Mouse (Mus musculus) C2C12 (cell line): ENCODE measurements around the gene Zfp462. TPM values are rescaled to one million over a fixed set of nuclear protein-coding genes. Genes with fewer than 3 reads are reported as not detected.

Source experiments
- H3K27me3 ChIP-seq: one replicate; pipeline ENCODE4 v1.6.1; 2011; ENCODE audit not compliant: control insufficient read depth, insufficient read depth, insufficient read length
- H3K36me3 ChIP-seq: one replicate; pipeline ENCODE4 v1.6.1; 2011; ENCODE audit not compliant: control insufficient read depth, insufficient read depth
- H3K4me3 ChIP-seq: one replicate; pipeline ENCODE4 v1.5.1; 2011; ENCODE audit warnings: mild to moderate bottlenecking, control low read depth; ENCODE audit not compliant: poor library complexity, insufficient read depth, severe bottlenecking
- H3K79me2 ChIP-seq: one replicate; pipeline ENCODE4 v1.6.1; 2011; ENCODE audit not compliant: control insufficient read depth, insufficient read depth
- H3K79me3 ChIP-seq: one replicate; pipeline ENCODE4 v1.6.1; 2011; ENCODE audit warnings: low read depth, control low read depth
- H3ac ChIP-seq: one replicate; pipeline ENCODE3; 2011; ENCODE audit warnings: low read depth; ENCODE audit not compliant: control insufficient read depth, insufficient read length
- CEBPB ChIP-seq: IDR thresholded peaks from one replicate; pipeline ENCODE4 v1.6.1; 2011; ENCODE audit warnings: low read depth, mild to moderate bottlenecking, control low read depth, moderate library complexity
- CTCF ChIP-seq: IDR thresholded peaks from one replicate; pipeline ENCODE4 v1.5.1; 2011; ENCODE audit not compliant: control insufficient read depth, insufficient read depth, insufficient read length
- FOSL1 ChIP-seq: IDR thresholded peaks from one replicate; pipeline ENCODE4 v1.8.0; 2011; ENCODE audit warnings: mild to moderate bottlenecking, low read length; ENCODE audit not compliant: poor library complexity, insufficient read depth, severe bottlenecking
- MAX ChIP-seq: IDR thresholded peaks from one replicate; pipeline ENCODE4 v1.6.1; 2011; ENCODE audit warnings: mild to moderate bottlenecking, control low read depth
- MYOD1 ChIP-seq: IDR thresholded peaks from one replicate; pipeline ENCODE4 v1.6.1; 2011; ENCODE audit warnings: low read depth; ENCODE audit not compliant: control insufficient read depth, insufficient read length
- MYOG ChIP-seq: IDR thresholded peaks from one replicate; pipeline ENCODE4 v1.6.1; 2011; ENCODE audit not compliant: control insufficient read depth, insufficient read length; ENCODE audit errors: extremely low read depth
- USF1 ChIP-seq: IDR thresholded peaks from one replicate; pipeline ENCODE4 v1.6.1; 2011; ENCODE audit warnings: low read depth, mild to moderate bottlenecking, control low read depth, moderate library complexity
- polyA plus RNA-seq: library from polyadenylated mRNA; unstranded; fragments of >200 nt; fragmentation: generic; extraction: Trizol; gene quantifications from one replicate; pipeline ENCODE4 v1.2.1, GENCODE M21; 2012; ENCODE audit warnings: missing spikeins

Zfp462 gene
- polyA plus RNA-seq, 1 experiment, result 6.3 TPM

GRCm38 (mm10) chr4:55005521-55005969 is 60.7 kb downstream of the Zfp462 start:
- no peak overlapping the region for H3K4me3 ChIP-seq
- H3ac ChIP-seq, result no peak overlapping the region
- H3K27me3 ChIP-seq, result no peaks in the 10 kb centered on the region
- H3K36me3 ChIP-seq, result peaks cover 45% of the 10 kb centered on the region
- peaks cover 8% of the 10 kb centered on the region for H3K79me2 ChIP-seq
- H3K79me3 ChIP-seq, result peaks cover 2% of the 10 kb centered on the region
- TF ChIP-seq MYOD1 (no peak), MAX (no peak), MYOG (no peak), CEBPB (no peak), FOSL1 (no peak), USF1 (no peak), CTCF (no peak)

- H3K27me3 ChIP-seq, result no peaks in the 10 kb centered on the region
- peaks cover 2% of the 10 kb centered on the region for H3K79me3 ChIP-seq
- H3ac ChIP-seq, result no peak overlapping the region
- H3K79me2 ChIP-seq, result peaks cover 8% of the 10 kb centered on the region
- no peak overlapping the region for H3K4me3 ChIP-seq
- no peak for TF ChIP-seq USF1
- peaks cover 49% of the 10 kb centered on the region for H3K36me3 ChIP-seq
Measured at GRCm38 (mm10) chr4:55006024-55006423, 61.2 kb downstream of the Zfp462 start.

- Histone ChIP-seq H3K4me3 (no peak overlapping the region), H3K79me3 (peaks cover 2% of the 10 kb centered on the region), H3K36me3 (peaks cover 67% of the 10 kb centered on the region), H3K79me2 (peaks cover 8% of the 10 kb centered on the region), H3K27me3 (no peaks in the 10 kb centered on the region), H3ac (no peak overlapping the region)
- TF ChIP-seq USF1, result no peak
- TF ChIP-seq MYOD1, result no peak
- TF ChIP-seq CTCF, result no peak
- TF ChIP-seq FOSL1, result no peak
- no peak for TF ChIP-seq MAX
- TF ChIP-seq MYOG, result no peak
- TF ChIP-seq CEBPB, result no peak
Measured at GRCm38 (mm10) chr4:55008616-55009015, 63.8 kb downstream of the Zfp462 start.

GRCm38 (mm10) chr4:55011391-55011790 is 66.5 kb downstream of the Zfp462 start:
- Histone ChIP-seq H3ac (no peak overlapping the region), H3K4me3 (no peak overlapping the region), H3K36me3 (peaks cover 81% of the 10 kb centered on the region), H3K79me2 (no peaks in the 10 kb centered on the region), H3K27me3 (no peaks in the 10 kb centered on the region), H3K79me3 (no peaks in the 10 kb centered on the region)
- TF ChIP-seq CEBPB, result no peak
- TF ChIP-seq MYOD1, result no peak
- no peak for TF ChIP-seq MYOG

GRCm38 (mm10) chr4:55013563-55014248 is 68.9 kb downstream of the Zfp462 start:
- H3K4me3 ChIP-seq, result no peak overlapping the region
- no peaks in the 10 kb centered on the region for H3K27me3 ChIP-seq
- peaks cover 81% of the 10 kb centered on the region for H3K36me3 ChIP-seq
- H3K79me2 ChIP-seq, result no peaks in the 10 kb centered on the region
- H3ac ChIP-seq, result no peak overlapping the region
- H3K79me3 ChIP-seq, result no peaks in the 10 kb centered on the region
- no peak for TF ChIP-seq MYOD1
- no peak for TF ChIP-seq CTCF
- TF ChIP-seq MAX, result no peak
- TF ChIP-seq FOSL1, result no peak
- TF ChIP-seq CEBPB, result no peak
- TF ChIP-seq MYOG, result no peak
- no peak for TF ChIP-seq USF1

- no peak for TF ChIP-seq MYOD1
- no peak for TF ChIP-seq CTCF
- TF ChIP-seq MYOG, result no peak
- no peak for TF ChIP-seq FOSL1
- TF ChIP-seq CEBPB, result no peak
- TF ChIP-seq USF1, result no peak
- no peak for TF ChIP-seq MAX
- H3K36me3 ChIP-seq, result peaks cover 76% of the 10 kb centered on the region
- H3K79me2 ChIP-seq, result no peaks in the 10 kb centered on the region
- H3ac ChIP-seq, result no peak overlapping the region
- no peaks in the 10 kb centered on the region for H3K79me3 ChIP-seq
- H3K4me3 ChIP-seq, result no peak overlapping the region
- H3K27me3 ChIP-seq, result no peaks in the 10 kb centered on the region
Measured at GRCm38 (mm10) chr4:55014731-55015463, 70.0 kb downstream of the Zfp462 start.
